Mouse (Mus musculus) urinary bladder, postnatal 4 days (tissue): ENCODE data around the gene Bcat1.

ENCODE experiments used
- DNase-seq, 2 experiments: peaks; one replicate each; pipeline ENCODE4 v3.0.0; 2021 to 2022; ENCODE audit warnings: low spot score in 2 of 2

The Bcat1 gene

DNA sequence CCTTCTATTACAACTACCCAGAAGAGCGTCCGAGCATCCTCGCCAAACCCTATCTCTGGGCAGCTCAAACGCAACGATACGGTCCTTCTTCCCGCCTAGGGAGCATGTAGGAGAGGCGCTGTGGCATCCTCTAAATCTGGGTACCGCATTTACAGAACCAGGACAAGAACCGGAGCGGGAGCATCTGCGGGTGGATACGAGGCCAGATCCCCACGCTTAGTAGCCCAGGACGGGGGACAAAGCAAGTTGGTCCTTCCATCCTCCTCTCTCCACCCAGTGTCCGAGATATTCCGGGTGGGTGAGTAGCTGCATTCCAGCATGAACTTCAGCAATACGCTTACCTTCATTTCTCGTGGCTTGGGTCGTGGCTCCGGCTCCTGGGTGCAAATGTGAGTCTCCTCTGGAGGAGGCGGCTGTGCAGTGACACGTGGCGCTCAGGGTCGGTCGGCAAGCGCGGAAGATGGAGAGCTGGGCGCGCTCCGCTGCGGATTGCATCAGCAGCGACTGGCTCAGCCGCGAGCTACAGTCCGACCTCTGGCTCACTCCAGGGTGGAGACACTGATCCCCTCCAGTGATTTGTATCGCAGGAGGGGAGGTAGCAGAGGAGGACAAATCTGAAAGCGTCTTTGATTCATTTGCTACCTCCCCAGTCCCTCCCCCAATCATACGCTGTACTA lies at the start of gene Bcat1:
Gene Bcat1, minus strand, starts transcription at position 637 of the 677 bp plus-strand sequence.
- DNase-seq = no peak

GRCm38 (mm10) chr6:145125591-145126113 lies 49.7 kb upstream of the Bcat1 start:
- DNase-seq = no peak

- DNase-seq = no peak
Observed at GRCm38 (mm10) chr6:145124621-145125020, 48.6 kb upstream of the Bcat1 start.

- no peak for DNase-seq
Observed at GRCm38 (mm10) chr6:145123136-145124060, 47.4 kb upstream of the Bcat1 start.

GRCm38 (mm10) chr6:145122423-145123059 lies 46.6 kb upstream of the Bcat1 start:
- no peak for DNase-seq

GRCm38 (mm10) chr6:145121590-145122420 lies 45.8 kb upstream of the Bcat1 start:
- no peak for DNase-seq

DNA sequence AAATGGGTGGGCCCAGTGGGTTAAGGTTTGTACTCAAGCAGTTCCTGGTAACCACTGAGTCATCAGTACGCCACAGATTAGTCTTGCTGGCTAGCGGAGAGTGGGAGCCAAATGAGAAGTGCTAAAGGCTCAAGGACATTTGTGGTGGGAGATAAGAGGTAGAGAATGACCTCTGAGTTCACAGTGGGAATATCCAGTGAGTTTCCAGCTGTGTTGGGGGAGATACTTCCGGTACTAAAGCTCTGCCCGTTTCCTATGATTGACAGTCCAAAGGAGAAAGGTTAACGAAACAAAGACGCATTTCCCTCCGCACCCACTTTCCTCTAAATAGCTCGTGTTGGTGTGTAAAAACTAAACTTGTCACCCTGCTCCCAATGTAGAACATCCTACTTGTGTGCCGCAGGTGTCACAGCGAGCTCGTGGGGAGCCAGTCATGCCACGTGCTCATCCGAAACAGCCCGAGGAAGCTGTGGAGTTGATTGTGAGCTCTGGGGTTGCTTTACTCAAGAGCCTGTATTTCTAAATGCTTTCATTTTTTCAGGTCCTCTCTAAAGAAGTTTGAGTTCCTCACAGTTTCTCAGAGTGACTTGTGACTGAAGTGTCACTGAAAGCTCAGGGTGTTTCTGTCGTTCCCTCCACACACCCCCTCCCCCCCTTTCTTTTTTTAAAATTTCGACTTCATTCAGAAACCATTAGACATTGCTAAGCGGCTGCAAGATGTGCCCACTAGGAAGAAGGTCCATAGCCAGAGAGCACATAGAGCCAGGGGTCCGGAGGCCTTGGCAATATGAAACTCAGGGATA lies 45.0 kb upstream of the Bcat1 start:
- DNase-seq = no peak

DNA sequence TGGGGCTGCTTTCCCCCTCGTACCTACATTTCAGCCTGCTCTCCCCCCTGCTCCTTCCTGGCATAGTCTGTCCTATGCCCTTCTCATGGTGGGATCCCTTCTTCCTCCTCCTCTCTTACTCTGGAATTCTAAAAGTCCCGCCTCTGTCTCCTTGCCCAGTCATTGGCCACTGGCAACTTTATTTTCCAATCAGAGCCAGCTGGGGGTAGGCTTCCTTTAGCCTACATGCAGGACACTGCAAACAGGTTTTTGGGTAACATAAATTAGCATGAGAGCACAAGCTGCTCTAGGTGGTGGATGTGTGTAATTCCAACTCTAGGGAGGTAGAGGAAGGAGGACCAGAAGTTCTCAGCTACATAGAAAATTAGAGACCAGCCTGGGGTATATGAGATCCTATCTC lies 44.1 kb upstream of the Bcat1 start:
- no peak for DNase-seq

GRCm38 (mm10) chr6:145116098-145116672 lies 40.2 kb upstream of the Bcat1 start:
- no peak for DNase-seq

GRCm38 (mm10) chr6:145115476-145116097 lies 39.6 kb upstream of the Bcat1 start, which contains the start of gene Lrmp:
Lrmp (plus strand) TSS chr6:145115653.
- no peak for DNase-seq

DNA sequence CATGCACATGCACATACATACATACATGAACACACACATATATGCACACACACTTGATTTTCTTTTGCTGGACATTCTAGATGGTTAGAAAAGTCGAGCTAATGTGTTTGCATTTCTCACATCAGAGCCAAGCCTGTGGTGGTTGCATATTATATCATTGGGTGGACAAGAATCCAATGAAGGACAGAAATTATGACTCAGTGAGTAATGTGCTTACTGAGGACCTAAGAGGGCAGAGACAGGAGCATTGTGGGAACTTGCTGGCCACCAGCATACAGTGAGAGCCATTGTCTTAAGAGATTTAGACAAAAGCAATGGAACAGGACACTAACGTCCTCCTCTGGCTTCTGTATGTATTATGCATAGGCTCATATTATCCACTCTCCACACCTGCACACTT lies 38.6 kb upstream of the Bcat1 start:
- DNase-seq = no peak

- no peak for DNase-seq
Observed at GRCm38 (mm10) chr6:145112865-145113264, 36.9 kb upstream of the Bcat1 start.

- no peak for DNase-seq
Observed at GRCm38 (mm10) chr6:145110786-145111185, 34.8 kb upstream of the Bcat1 start.

- no peak for DNase-seq
Observed at GRCm38 (mm10) chr6:145106163-145106842, 30.3 kb upstream of the Bcat1 start.

DNA sequence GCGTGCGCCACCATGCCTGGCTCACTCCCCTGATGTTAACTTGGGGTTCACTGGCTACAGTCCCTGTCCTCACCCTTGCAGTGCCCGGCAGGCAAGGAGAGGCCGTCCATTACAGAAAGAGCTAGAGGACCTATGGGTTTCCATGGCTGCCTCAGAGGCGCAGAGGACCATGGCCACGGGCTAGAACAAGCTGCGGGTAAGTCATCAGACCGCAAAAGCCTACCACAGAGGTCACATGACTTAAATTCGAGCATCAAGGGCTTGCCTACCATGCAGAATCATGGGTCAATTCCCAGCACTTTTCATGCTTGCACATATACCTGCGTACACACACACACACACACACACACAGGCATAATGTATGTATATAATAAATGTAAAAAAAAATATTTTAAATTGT lies 29.5 kb upstream of the Bcat1 start:
- DNase-seq = no peak

GRCm38 (mm10) chr6:145104241-145104939 lies 28.4 kb upstream of the Bcat1 start:
- no peak for DNase-seq

DNA sequence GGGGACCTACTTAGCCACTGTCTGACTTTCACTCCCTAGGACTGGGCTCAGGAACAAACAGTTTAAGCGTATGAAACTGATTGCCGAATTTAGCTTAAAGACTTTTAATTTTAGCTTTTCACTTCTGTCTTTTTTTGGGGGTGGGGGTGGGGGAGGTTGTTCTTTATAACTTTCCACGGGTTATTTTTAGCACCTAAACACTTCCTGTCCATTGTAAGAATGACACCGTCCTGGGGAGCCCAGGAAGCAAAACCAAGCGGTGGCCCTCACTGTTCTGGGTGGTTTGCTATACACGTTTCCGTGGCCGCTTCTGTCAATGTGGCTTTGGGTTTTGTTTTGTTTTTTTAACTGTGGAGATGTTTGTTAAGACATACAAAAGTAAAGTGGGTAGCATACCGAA lies 24.9 kb upstream of the Bcat1 start:
- no peak for DNase-seq

DNA sequence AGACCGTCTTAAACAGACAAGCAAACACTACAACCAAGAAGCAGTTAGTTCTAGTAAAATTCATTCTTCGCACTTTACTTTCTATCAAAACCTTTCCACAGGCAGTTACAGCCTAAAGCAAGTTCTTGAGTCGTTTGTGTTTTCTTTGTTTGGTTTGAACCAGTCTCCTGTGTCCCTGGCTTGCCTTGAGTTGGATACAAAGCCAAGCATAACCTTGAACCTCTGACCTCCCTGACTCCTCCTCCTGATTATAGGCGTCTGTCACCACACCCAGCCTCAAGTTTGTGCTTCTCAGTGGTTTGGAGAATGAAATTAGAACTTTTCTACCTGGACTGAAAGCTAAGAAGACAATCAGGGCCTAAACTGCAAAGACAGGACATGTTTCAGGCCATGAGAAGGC lies 18.4 kb upstream of the Bcat1 start:
- DNase-seq = no peak
